Mouse (Mus musculus) neural tube, embryonic 11.5 days (tissue): ENCODE data around the gene Ccl22. TPM values are rescaled to one million over a fixed set of nuclear protein-coding genes. Genes with fewer than 3 reads are reported as not detected.

Experiments
- ATAC-seq: fragments of 200-750 bp; cut with Nextera tagmentation; 2 replicates; pipeline ENCODE4 v1.8.0; 2017; ENCODE audit warnings: moderate number of reproducible peaks, mild to moderate bottlenecking, moderate TSS enrichment, moderate library complexity; ENCODE audit not compliant: insufficient read depth, low FRiP score, low TSS enrichment
- DNase-seq: peaks from one replicate; pipeline ENCODE4 v3.0.0-alpha.2; 2015; ENCODE audit warnings: low spot score
- H3K27ac ChIP-seq: fragments of 300-500 bp; sonication (generic); 2 replicates; pipeline ENCODE4 v1.5.1; 2014; ENCODE audit warnings: low read depth, mild to moderate bottlenecking, low read length
- H3K27me3 ChIP-seq: fragments of 300-500 bp; sonication (generic); 2 replicates; pipeline ENCODE4 v1.6.1; 2014; ENCODE audit warnings: mild to moderate bottlenecking, low read length, mixed read lengths; ENCODE audit not compliant: control insufficient read depth, insufficient read depth
- H3K36me3 ChIP-seq: fragments of 300-500 bp; sonication (generic); 2 replicates; pipeline ENCODE4 v1.6.1; 2014; ENCODE audit warnings: mild to moderate bottlenecking, low read length, moderate library complexity, mixed read lengths; ENCODE audit not compliant: control insufficient read depth, insufficient read depth
- H3K4me1 ChIP-seq: fragments of 300-500 bp; sonication (generic); 2 replicates; pipeline ENCODE4 v1.6.1; 2014; ENCODE audit warnings: low read length, mixed read lengths; ENCODE audit not compliant: control insufficient read depth, insufficient read depth
- H3K4me2 ChIP-seq: fragments of 300-500 bp; sonication (generic); 2 replicates; pipeline ENCODE4 v1.6.1; 2014; ENCODE audit warnings: low read depth, mild to moderate bottlenecking, moderate library complexity
- H3K4me3 ChIP-seq: fragments of 300-500 bp; sonication (generic); 2 replicates; pipeline ENCODE4 v1.5.1; 2014; ENCODE audit warnings: low read depth, low read length
- H3K9ac ChIP-seq: fragments of 300-500 bp; sonication (generic); 2 replicates; pipeline ENCODE4 v1.6.1; 2014; ENCODE audit warnings: mild to moderate bottlenecking, low read length
- H3K9me3 ChIP-seq: fragments of 300-500 bp; sonication (generic); 2 replicates; pipeline ENCODE4 v1.6.1; 2016; ENCODE audit warnings: low read length; ENCODE audit not compliant: control insufficient read depth
- WGBS: fragments of 180-500 bp; shearing (Covaris S2); extraction: QIAGEN DNeasy Blood & Tissue Kit; methylation state at CpG from one replicate; pipeline ENCODE4 v1.1.7; 2014; 5-methylcytosine and 5-hydroxymethylcytosine counted together
- polyA plus RNA-seq: library from polyadenylated mRNA; unstranded; fragments of >200 nt; fragmentation: Nextera tagmentation; extraction: Ambion mirVana; gene quantifications from 2 replicates; pipeline ENCODE4 v1.2.1, GENCODE M21; 2014

Ccl22 gene
- polyA plus RNA-seq, 1 experiment from 2014 or later, result not detected

DNA sequence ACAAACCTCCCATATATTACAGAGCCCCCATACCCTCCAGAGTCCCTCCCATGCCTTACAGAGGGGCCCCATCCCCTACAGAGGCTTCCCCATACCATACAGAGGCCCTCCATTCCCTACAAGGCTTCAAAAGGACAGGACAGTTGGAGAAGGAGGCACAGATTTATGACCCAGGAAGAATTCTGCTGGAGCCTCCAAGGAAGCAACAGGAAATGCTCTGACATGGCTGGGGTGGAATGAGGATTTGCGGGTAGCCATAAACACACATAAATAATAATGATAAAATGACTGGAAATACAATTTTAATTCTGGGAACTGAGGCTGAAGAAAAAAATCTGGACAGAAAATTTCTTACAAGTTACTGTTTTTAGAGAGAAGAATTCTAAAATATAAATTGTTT lies 28.5 kb upstream of the Ccl22 start:
- H3K4me3 ChIP-seq, result no peak overlapping the region
- ATAC-seq, result no peak
- H3K4me2 ChIP-seq, result no peak overlapping the region
- no peak overlapping the region for H3K27ac ChIP-seq
- DNase-seq, result no peak
- H3K9me3 ChIP-seq, result no peaks in the 10 kb centered on the region
- no peaks in the 10 kb centered on the region for H3K4me1 ChIP-seq
- H3K9ac ChIP-seq, result no peak overlapping the region
- no peaks in the 10 kb centered on the region for H3K27me3 ChIP-seq
- WGBS, result 77% methylated on average over 1 of the region's 1 CpGs
- H3K36me3 ChIP-seq, result no peaks in the 10 kb centered on the region

DNA sequence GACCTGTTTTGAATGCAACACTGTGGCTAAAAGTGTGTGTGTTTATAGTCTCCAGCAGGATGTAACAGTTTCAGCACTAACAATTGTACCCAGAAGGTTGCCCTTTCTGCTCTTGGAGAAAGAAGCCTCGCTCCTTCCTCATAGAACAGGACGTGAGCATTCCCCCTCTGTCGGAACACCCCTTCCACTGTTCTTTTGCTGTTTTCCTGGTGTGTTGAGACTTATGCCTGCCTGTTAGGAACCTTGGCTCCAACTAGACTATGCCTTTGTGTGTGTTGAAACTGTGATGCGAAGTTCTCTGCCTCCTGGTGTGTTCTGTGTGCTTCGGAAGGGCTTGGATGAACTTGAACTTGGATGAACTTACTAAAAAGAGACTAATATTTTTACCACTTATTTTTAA lies 19.4 kb upstream of the Ccl22 start:
- Histone ChIP-seq H3K4me2 (no peak overlapping the region), H3K9me3 (no peaks in the 10 kb centered on the region), H3K4me1 (no peaks in the 10 kb centered on the region), H3K27me3 (no peaks in the 10 kb centered on the region), H3K27ac (no peak overlapping the region), H3K9ac (no peak overlapping the region), H3K36me3 (no peaks in the 10 kb centered on the region), H3K4me3 (no peak overlapping the region)
- no peak for ATAC-seq
- DNase-seq, result no peak
- 90% methylated on average over 5 of the region's 5 CpGs for WGBS

DNA sequence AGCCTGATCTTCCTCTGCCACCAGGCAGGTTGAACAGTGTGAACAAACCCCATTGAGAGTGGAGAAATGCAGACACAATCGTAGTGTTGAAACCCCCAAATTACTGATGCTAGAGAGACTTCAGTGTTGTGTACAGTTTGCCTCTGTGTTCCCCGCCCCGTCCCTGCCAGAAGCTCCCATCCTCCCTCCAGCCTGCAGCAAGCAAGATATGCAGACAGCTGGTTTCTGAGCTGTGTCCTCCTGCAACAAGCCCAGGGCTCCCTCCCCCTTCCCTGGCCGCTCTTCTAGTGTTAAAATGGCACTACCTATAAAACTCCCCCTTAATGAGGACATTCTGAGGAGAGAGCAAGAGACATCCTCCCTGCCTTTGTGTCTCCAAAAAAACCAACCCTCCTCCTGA lies 16.1 kb upstream of the Ccl22 start:
- no peaks in the 10 kb centered on the region for H3K27me3 ChIP-seq
- no peak overlapping the region for H3K27ac ChIP-seq
- ATAC-seq, result no peak
- WGBS, result 64% methylated on average over 4 of the region's 4 CpGs
- H3K9me3 ChIP-seq, result no peaks in the 10 kb centered on the region; the same call in 1 of the 2 replicates
- H3K9ac ChIP-seq, result no peak overlapping the region
- no peaks in the 10 kb centered on the region for H3K36me3 ChIP-seq
- no peak for DNase-seq
- no peaks in the 10 kb centered on the region for H3K4me1 ChIP-seq
- H3K4me2 ChIP-seq, result no peak overlapping the region
- no peak overlapping the region for H3K4me3 ChIP-seq

DNA sequence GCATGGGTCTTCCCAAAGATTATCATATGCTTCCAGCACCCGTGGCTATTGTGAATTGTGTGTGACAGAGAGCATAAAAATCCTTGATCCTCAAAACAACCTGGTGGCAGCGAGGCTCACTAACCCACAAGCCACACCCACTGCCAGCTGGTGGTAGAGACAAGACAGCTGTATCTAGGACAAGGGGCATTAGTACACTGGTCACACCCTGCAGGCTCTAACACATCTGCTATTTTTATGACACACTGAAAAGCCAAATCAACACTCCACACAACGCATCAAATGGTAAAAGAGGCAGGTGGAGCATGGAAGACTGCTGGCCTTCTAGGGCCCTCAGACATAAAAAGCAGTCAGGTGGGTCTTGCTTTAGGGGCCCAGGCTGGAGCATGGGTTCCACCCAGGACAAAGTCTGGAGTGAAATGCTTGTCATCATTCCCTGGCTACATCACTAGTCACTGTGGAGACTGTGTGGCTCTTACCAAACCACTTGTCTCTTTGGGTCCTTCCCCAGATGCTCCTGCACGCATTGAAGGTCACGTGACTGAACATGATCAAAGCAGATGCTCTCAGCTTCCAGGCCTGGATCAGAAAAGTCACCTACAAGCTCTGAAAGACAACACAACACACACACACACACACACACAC lies 11.4 kb upstream of the Ccl22 start:
- no peak for DNase-seq
- Histone ChIP-seq H3K27me3 (no peaks in the 10 kb centered on the region), H3K27ac (no peak overlapping the region), H3K4me1 (no peaks in the 10 kb centered on the region), H3K36me3 (no peaks in the 10 kb centered on the region), H3K4me3 (no peak overlapping the region), H3K4me2 (no peak overlapping the region), H3K9ac (no peak overlapping the region), H3K9me3 (no peaks in the 10 kb centered on the region; the same call in 1 of the 2 replicates)
- 69% methylated on average over 5 of the region's 5 CpGs for WGBS
- ATAC-seq, result no peak

DNA sequence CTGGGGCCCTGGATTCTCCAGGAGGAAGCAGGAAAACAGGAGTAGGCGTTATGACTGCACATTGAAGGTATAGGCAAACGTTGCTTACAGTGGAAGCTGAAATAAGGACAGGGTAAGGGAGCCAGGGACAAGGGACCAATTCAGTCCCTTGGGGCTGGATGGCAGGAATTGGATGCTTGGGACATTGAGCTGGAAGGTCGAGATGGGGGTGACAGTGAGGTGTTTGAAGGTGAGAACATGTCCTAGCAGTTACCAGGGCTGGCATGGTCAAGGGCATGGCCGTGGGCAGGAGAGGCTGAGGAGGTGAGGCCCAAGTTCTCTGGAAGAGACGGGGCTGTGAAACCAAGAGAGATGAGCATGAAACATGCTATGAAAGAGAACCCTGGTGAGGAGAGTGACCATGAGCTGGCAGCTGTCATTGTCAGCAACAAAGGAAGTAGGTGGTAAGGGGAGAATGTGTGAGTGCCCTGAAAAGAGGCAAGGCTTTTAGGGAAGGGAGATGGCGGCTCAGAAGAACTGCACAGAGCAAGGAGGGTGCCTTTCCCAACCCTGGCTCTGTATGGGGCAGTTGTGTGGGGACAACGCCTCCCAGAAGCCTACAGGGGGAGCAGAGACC lies 10.5 kb upstream of the Ccl22 start:
- Histone ChIP-seq H3K4me1 (no peaks in the 10 kb centered on the region), H3K27ac (no peak overlapping the region), H3K4me3 (no peak overlapping the region), H3K27me3 (no peaks in the 10 kb centered on the region), H3K4me2 (no peak overlapping the region), H3K36me3 (no peaks in the 10 kb centered on the region), H3K9ac (no peak overlapping the region), H3K9me3 (no peaks in the 10 kb centered on the region; the same call in 1 of the 2 replicates)
- DNase-seq (no peak), ATAC-seq (no peak)
- 69% methylated on average over 7 of the region's 7 CpGs for WGBS

DNA sequence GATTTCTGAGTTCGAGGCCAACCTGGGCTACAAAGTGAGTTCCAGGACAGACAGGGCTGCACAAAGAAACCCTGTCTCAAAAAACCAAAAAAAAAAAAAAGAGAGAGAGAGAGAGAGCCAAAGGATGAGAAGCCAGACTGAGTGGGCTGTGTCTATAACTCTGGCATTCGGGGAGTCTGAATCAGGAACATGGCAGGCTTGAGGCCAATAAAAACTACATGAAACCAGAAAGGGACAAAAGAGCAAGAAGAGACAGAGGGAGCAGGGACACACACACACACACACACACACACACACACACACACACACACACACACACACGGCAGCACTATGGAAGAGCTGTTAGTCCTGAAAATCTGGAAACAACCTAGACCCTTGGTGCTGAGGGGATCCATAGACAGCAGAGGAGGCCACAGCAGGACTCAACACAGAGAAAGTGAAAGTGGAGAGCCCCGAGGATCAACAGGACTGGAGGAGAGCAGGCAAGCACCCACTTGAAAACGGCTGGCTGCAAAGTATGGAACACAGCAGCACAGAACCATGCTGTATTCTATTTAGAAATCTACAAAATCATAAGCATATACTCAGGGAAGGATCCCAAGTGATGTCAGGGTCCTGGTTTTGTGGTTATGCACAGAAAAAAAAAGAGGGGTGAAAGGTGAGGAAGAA lies 9.8 kb upstream of the Ccl22 start:
- H3K36me3 ChIP-seq, result no peaks in the 10 kb centered on the region
- H3K27ac ChIP-seq, result no peak overlapping the region
- ATAC-seq (no peak), DNase-seq (no peak)
- no peak overlapping the region for H3K9ac ChIP-seq
- H3K4me3 ChIP-seq, result no peak overlapping the region
- no peaks in the 10 kb centered on the region for H3K4me1 ChIP-seq
- no peaks in the 10 kb centered on the region for H3K27me3 ChIP-seq
- no peaks in the 10 kb centered on the region; the same call in 1 of the 2 replicates for H3K9me3 ChIP-seq
- WGBS, result 81% methylated on average over 5 of the region's 5 CpGs
- H3K4me2 ChIP-seq, result no peak overlapping the region

DNA sequence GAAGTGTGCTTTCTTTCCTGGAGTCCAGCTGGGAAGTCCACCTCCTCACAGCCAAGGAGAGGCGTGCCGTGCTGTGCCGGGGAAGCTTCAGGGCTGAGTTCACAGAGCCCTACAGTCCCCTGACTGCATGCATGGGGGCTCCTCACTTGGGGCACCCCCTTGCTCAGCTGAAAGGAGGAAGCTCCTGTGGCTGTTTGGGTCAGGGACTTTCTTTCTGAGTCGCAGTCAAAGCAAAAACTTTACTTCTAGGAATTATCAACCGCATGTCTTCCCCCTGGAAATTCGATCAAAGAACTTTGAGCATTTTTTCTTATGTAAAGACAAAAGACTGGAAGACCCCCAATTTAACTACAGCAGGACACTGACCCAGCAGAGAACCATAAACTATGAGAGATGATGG lies 5.6 kb upstream of the Ccl22 start:
- 88% methylated on average over 6 of the region's 6 CpGs for WGBS
- ATAC-seq, result no peak
- H3K4me1 ChIP-seq, result no peaks in the 10 kb centered on the region
- no peak overlapping the region for H3K4me2 ChIP-seq
- no peaks in the 10 kb centered on the region for H3K9me3 ChIP-seq
- no peaks in the 10 kb centered on the region for H3K36me3 ChIP-seq
- H3K9ac ChIP-seq, result no peak overlapping the region
- H3K27ac ChIP-seq, result no peak overlapping the region
- no peak overlapping the region for H3K4me3 ChIP-seq
- no peaks in the 10 kb centered on the region for H3K27me3 ChIP-seq
- no peak for DNase-seq

DNA sequence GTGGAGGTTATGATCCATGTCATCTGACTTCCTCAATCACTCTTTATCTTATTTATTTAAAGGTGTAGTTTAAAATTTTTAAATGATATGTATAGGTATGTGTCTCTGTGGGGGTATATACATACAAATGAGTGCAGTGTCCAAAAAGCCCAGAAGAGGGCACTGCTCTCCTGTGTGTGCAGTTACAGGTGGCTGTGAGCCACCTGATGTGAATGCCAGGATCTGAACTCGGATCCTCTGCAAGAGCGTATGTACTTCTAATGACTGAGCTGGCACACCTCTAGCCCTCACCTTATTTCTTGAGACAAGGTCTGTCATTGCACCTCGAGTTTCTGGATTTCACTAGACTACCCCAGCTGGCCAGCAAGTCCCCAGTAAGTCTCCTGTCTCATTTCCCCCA lies 4.8 kb upstream of the Ccl22 start:
- no peak overlapping the region for H3K4me3 ChIP-seq
- H3K4me1 ChIP-seq, result no peaks in the 10 kb centered on the region
- no peaks in the 10 kb centered on the region for H3K36me3 ChIP-seq
- WGBS, result 80% methylated on average over 3 of the region's 3 CpGs
- no peak overlapping the region for H3K27ac ChIP-seq
- H3K4me2 ChIP-seq, result no peak overlapping the region
- H3K27me3 ChIP-seq, result no peaks in the 10 kb centered on the region
- no peak for DNase-seq
- no peak for ATAC-seq
- no peaks in the 10 kb centered on the region for H3K9me3 ChIP-seq
- no peak overlapping the region for H3K9ac ChIP-seq

DNA sequence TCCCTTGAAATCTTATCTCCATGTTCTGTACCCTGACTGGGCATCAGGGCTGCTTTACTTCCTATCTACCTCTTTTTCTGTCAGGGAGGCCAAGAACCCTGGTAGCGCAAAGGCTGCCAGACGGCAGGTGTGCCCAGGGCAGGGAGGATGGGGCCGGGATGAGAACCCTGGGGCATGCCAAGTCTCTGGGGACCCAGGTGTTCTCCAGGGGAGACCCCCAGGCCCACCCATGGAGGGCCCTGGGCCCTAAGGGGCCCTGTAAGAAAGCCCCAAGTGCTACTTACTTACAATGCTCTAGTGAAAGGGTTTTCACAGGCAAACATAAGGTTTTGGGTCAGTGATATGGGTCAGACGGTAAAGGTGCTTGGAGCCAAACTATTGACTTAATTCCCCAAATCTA lies 3.7 kb upstream of the Ccl22 start:
- no peak overlapping the region for H3K4me3 ChIP-seq
- H3K9ac ChIP-seq, result no peak overlapping the region
- no peaks in the 10 kb centered on the region for H3K9me3 ChIP-seq
- DNase-seq, result no peak
- H3K27ac ChIP-seq, result no peak overlapping the region
- 94% methylated on average over 4 of the region's 4 CpGs for WGBS
- H3K4me1 ChIP-seq, result no peaks in the 10 kb centered on the region
- H3K4me2 ChIP-seq, result no peak overlapping the region
- H3K27me3 ChIP-seq, result no peaks in the 10 kb centered on the region
- H3K36me3 ChIP-seq, result no peaks in the 10 kb centered on the region
- ATAC-seq, result no peak
